Mouse (Mus musculus): ENCODE measurements around the gene Hirip3.

GRCm38 (mm10) chr7:126881040-126881439 lies 19.3 kb downstream of the Hirip3 start:
- TF ChIP-seq GATA1 (IDR thresholded peaks at IDR 0.05; ENCODE audit: low read length): no peak
- TF ChIP-seq TAL1 (IDR thresholded peaks at IDR 0.05; ENCODE audit: low read length): no peak

All from erythroblast, embryonic 14.5 days (primary cell).